Mouse (Mus musculus): ENCODE data around the gene Rtp3. TPM values are rescaled to one million over a fixed set of nuclear protein-coding genes. Genes with fewer than 3 reads are reported as not detected.

Gene Rtp3
- total RNA-seq, 2 experiments from 2014 or later = 0.37 to 0.79 TPM

DNA sequence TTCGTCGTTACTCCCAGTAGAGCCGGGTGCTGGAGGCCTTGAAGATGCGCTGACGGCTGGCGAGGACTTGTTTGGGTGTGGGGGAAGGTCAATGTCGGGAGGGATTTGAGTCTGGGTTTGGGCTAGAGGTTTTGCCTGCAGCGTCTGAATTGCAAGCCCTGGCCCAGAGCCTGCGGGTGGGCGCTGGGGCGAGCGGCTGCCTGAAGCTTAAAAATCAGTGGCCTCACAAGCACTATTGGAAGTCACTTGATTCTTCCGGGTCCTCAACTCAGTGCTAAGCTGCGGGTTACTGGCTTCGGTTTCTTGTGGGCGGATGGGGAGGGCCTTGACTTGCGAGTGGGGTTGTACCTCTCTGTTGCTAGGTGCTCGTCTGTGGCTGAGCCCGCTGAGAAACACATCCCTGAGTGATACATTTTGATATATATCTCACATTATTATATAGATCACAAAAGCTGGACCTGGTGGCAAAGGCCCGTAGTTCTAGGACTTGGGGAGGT is 43.8 kb downstream of the Rtp3 start:
- no peak for DNase-seq (ENCODE audit: low spot score in 2 of 2)

DNA sequence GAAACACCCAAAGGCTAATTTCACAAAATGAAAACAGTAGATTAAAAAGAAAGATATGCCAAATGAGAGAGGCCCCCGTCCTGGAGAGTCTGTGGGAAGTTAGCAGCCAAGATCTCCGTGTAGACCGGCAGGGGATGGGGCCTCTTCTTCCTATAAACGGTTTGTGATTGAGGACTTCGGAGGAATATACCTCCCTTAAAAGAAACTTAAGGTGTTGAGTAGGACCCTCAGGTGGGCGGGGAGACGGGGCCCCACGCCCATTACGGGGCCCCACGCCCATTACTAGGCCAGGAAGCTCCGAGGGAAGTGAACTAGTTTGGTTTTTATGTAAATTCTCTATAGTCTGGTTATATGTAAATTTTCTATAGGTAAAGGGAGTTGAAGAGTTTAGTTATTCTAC is 44.5 kb downstream of the Rtp3 start, which contains the start of gene Tdgf1:
Gene Tdgf1, minus strand, starts transcription at position 233 of the 400 bp plus-strand sequence.
- DNase-seq (ENCODE audit: low spot score in 2 of 2) = no peak

DNA sequence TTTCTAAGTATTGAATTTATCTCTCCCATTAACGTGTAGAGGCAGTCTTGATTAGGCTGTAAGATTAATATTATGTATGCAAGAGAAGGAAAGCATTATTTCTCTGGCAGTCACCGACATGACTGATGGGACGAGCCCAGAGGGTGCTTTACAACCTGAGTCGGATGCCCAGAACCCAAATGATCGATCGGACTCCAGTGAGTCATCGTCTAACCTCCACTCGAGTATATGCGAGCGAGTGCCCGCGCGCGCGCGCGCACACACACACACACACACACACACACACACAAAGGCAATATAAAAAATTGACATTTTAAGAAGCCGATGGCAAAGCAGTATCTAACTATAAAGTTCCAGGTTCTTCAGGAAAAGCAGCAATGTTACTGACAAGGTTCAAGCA is 45.0 kb downstream of the Rtp3 start:
- DNase-seq (ENCODE audit: low spot score in 2 of 2) = no peak

DNA sequence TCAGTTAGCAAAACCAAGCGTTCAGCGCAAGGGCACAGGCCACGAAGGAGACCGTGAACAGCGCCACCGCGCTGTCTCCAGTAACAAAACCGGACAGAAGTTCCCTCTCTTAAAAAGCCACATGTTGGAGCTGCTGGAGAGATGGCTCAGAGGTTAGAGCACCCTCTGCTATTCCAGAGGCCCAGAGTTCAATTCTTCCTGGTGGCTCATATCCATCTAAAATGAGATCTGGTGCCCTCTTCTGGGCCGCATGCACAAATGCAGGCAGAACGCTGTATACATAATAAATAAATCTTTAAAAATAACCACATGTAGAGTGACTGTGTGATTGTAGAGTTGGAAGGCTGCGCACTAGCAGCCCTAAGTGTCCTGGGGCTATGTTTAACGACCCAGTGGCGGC is 46.1 kb downstream of the Rtp3 start:
- DNase-seq (ENCODE audit: low spot score in 2 of 2) = no peak

DNA sequence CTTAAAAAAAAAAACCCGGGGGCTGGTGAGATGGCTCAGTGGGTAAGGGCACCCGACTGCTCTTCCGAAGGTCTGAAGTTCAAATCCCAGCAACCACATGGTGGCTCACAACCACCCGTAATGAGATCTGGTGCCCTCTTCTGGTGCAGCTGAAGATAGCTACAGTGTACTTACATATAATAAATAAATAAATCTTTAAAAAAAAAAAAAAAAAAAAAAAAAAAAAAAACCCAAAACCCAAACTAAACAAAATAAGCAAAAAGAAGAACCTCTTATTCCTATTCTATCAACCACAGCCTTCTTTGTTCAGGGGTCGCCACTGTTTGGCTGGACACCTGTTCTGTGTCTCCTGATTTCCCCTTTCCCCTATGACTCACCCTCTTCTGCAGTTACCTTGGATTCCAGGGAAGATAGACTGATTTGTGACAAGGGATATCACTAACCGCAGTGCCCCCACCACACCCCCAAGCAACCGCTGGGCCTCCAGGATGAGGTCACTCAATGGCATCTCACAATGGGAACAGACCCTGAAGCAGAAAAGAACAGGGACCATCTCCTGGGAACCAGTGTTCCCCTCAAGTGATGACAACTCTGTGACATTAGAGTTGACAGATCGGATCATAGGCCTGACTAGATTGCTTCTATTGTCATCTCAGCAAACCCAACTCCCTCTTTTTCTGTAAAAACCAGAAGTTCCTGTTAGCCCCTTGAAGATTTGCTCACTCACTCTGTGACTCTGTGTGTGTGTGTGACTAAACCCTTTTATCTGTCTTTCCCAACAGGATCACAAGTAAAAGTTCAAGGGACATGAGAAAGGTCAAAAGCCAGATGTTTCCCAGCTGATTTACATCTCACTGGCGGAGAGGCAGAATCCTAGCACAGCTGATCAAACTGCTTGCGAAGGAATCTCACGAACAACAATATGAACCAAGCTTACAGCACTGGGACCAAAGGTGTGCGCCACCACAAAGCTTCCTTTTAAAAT is 52.6 kb downstream of the Rtp3 start:
- DNase-seq (ENCODE audit: low spot score in 2 of 2) = no peak

DNA sequence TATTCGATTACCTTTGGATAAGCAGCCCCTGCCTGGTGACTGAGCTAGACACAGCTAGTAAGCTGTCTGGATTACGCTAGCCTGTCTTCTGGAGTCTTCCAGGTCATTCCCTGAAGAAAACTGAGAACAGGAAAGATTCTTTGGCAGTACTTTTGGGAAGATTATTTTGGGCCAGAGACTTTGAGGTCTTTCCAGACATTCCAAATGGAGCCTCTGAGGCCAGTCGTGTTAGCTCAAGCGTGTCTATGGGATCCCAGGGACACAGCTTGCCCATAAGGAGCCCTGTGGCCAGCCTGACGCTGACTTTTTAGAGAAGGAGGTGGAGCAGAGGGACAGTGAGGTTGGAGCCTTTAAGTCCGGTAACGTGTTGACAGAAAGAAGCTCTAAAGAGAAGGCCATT is 54.4 kb downstream of the Rtp3 start:
- DNase-seq (ENCODE audit: low spot score in 2 of 2) = no peak

Other genes with a start within 250 kb of the Rtp3 start
- not detected for gene Myl3, start 248.7 kb downstream of the Rtp3 start, total RNA-seq (2021)
- 1 to 10 TPM; 5.3 to 6.9 TPM for gene Pth1r, start 243.4 kb downstream of the Rtp3 start, total RNA-seq (2021)
- gene Prss42, start 192.4 kb downstream of the Rtp3 start, total RNA-seq (2021) = not detected
- gene Prss44, start 176.6 kb downstream of the Rtp3 start, total RNA-seq (2021) = not detected
- gene Prss43, start 163.9 kb downstream of the Rtp3 start, total RNA-seq (2021) = under 1 TPM in 1 of 2 experiments, not detected in 1; 0.28 TPM
- gene Prss45, start 156.0 kb downstream of the Rtp3 start, total RNA-seq (2021) = under 1 TPM; 0.47 to 0.60 TPM
- not detected for gene Prss46, start 146.1 kb downstream of the Rtp3 start, total RNA-seq (2021)
- gene Prss50, start 132.6 kb downstream of the Rtp3 start, total RNA-seq (2021) = 1 to 10 TPM; 1.1 to 2.1 TPM
- gene Als2cl, start 110.7 kb downstream of the Rtp3 start, total RNA-seq (2021) = 10 to 100 TPM; 10.6 to 14.2 TPM
- gene Tmie, start 110.5 kb downstream of the Rtp3 start, total RNA-seq (2021) = 1 to 10 TPM; 3.2 to 4.3 TPM
- gene Fam240a, start 73.7 kb downstream of the Rtp3 start, total RNA-seq (2021) = not detected
- gene Tdgf1, start 44.4 kb downstream of the Rtp3 start, total RNA-seq (2021) = under 1 TPM; 0.26 to 0.52 TPM
- 1 to 10 TPM in 1 of 2 experiments, under 1 TPM in 1; 0.88 to 1.2 TPM for gene Lrrc2, start 39.0 kb downstream of the Rtp3 start, total RNA-seq (2021)
- gene Ltf, start 28.7 kb upstream of the Rtp3 start, total RNA-seq (2021) = under 1 TPM in 1 of 2 experiments, not detected in 1; 0.72 TPM
- gene Ccrl2, start 66.9 kb upstream of the Rtp3 start, total RNA-seq (2021) = 1 to 10 TPM in 1 of 2 experiments, under 1 TPM in 1; 0.82 to 1.2 TPM
- 10 to 100 TPM; 43.9 to 48.6 TPM for gene Lrrfip2, start 127.0 kb upstream of the Rtp3 start, total RNA-seq (2021)